9 mouse cellular contexts compared by ENCODE assay signal in genomic region chr16:11814935-11815650, GRCm38 (mm10).
DNase-seq lines count a peak whose midpoint lies in the region; ATAC-seq and TF ChIP-seq lines count a peak whose summit lies in the region.
"Had no signal": no experiment of that assay in that cellular context is flagged by ENCODE, and none has a peak within 500 bp of the region (broad histone marks: within the 10 kb centered on the region; RNA-seq: fewer than 3 reads in every experiment).

No protein-coding gene starts in this region.

- no peak overlapping the region for H3K27ac ChIP-seq in layer of hippocampus, adult 2 months
- H3K27ac ChIP-seq: embryonic facial prominence, embryonic 13.5 days; liver, embryonic 12.5 days had no signal

- no peak overlapping the region for H3K4me3 ChIP-seq in layer of hippocampus, adult 2 months
- H3K4me3 ChIP-seq: embryonic facial prominence, embryonic 13.5 days; liver, embryonic 12.5 days had no signal

- no peak for DNase-seq in layer of hippocampus, adult 2 months (ENCODE audit: low spot score in 2 of 2)
- no peak for DNase-seq in layer of hippocampus, adult 8-10 months (ENCODE audit: low spot score in 2 of 2)
- DNase-seq in adrenal gland, postnatal 14 days = peak; percentile 70
- DNase-seq in cerebellum, adult 9-11 months = peak; percentile 56
- DNase-seq in kidney, postnatal 36 days = peak; percentile 16 to 39
- DNase-seq in retina, postnatal 1 day = no peak

- ATAC-seq in inflammation-experienced regulatory T-cells, adult 6 months = no peak
- ATAC-seq: liver, embryonic 12.5 days had no signal

- peak; percentile 33 for TF ChIP-seq CTCF in layer of hippocampus, adult 2 months (conservative IDR thresholded peaks at IDR 0.05)

Comparison
In these comparisons a context has a peak if more than half of its experiments do, and no peak if none do; other contexts are left out.
1. DNase-seq: peak in adrenal gland, postnatal 14 days (single experiment), cerebellum, adult 9-11 months (single experiment) and kidney, postnatal 36 days (2 of 2); none in layer of hippocampus, adult 2 months (0 of 2), layer of hippocampus, adult 8-10 months (0 of 2) and retina, postnatal 1 day (single experiment).